Mouse (Mus musculus) hindbrain, embryonic 14.5 days (tissue): ENCODE data around the gene Maff. TPM values are rescaled to one million over a fixed set of nuclear protein-coding genes. Genes with fewer than 3 reads are reported as not detected.

Experiments used
- ATAC-seq: fragments of 200-750 bp; cut with Nextera tagmentation; 2 replicates; pipeline ENCODE4 v1.8.0; 2017; ENCODE audit warnings: moderate number of reproducible peaks, mild to moderate bottlenecking, moderate TSS enrichment, moderate library complexity; ENCODE audit not compliant: low FRiP score
- DNase-seq: peaks from one replicate; pipeline ENCODE4 v3.0.0-alpha.2; 2015; ENCODE audit warnings: low spot score
- H3K27ac ChIP-seq: fragments of 300-500 bp; sonication (generic); 2 replicates; pipeline ENCODE4 v1.5.1; 2014; ENCODE audit warnings: mild to moderate bottlenecking, moderate library complexity
- H3K27me3 ChIP-seq: fragments of 300-500 bp; sonication (generic); 2 replicates; pipeline ENCODE4 v1.6.1; 2014; ENCODE audit warnings: mild to moderate bottlenecking, low read length, mixed read lengths; ENCODE audit not compliant: control insufficient read depth, insufficient read depth
- H3K36me3 ChIP-seq: fragments of 300-500 bp; sonication (generic); replicated peaks from 2 replicates; pipeline ENCODE4 v1.6.1; 2014; ENCODE audit not compliant: control insufficient read depth, insufficient read depth
- H3K4me1 ChIP-seq: fragments of 300-500 bp; sonication (generic); replicated peaks from 2 replicates; pipeline ENCODE4 v1.6.1; 2014; ENCODE audit warnings: antibody characterized with exemption, low read length, mixed read lengths; ENCODE audit not compliant: control insufficient read depth, insufficient read depth
- H3K4me2 ChIP-seq: fragments of 300-500 bp; sonication (generic); replicated peaks from 2 replicates; pipeline ENCODE4 v1.6.1; 2014; ENCODE audit warnings: mild to moderate bottlenecking, moderate library complexity
- H3K4me3 ChIP-seq: fragments of 300-500 bp; sonication (generic); replicated peaks from 2 replicates; pipeline ENCODE4 v1.5.1; 2014; ENCODE audit warnings: mild to moderate bottlenecking, low read length
- H3K9ac ChIP-seq: fragments of 300-500 bp; sonication (generic); 2 replicates; pipeline ENCODE4 v1.6.1; 2014
- H3K9me3 ChIP-seq: fragments of 300-500 bp; sonication (generic); 2 replicates; pipeline ENCODE4 v1.6.1; 2016; ENCODE audit warnings: low read length; ENCODE audit not compliant: control insufficient read depth
- WGBS: fragments of 180-500 bp; shearing (Covaris S2); extraction: QIAGEN DNeasy Blood & Tissue Kit; methylation state at CpG from one replicate; pipeline ENCODE4 v1.1.7; 2014; 5-methylcytosine and 5-hydroxymethylcytosine counted together
- polyA plus RNA-seq: library from polyadenylated mRNA; unstranded; fragments of >200 nt; fragmentation: Nextera tagmentation; extraction: Ambion mirVana; gene quantifications from 2 replicates; pipeline ENCODE4 v1.2.1, GENCODE M21; 2014

Gene Maff
- 1.1 TPM in 2 replicates for polyA plus RNA-seq

GRCm38 (mm10) chr15:79346051-79346793 lies at the start of gene Maff:
Maff (plus strand) TSS chr15:79346621.
- Histone ChIP-seq H3K4me3 (peak within 1 kb of the TSS; percentile 80), H3K4me2 (peak within 1 kb of the TSS; percentile 96), H3K27me3 (0 out of 2 replicates have a peak, but pooled peaks cover 3% of the 10 kb centered on the region), H3K36me3 (no peaks in the 10 kb centered on the region), H3K9ac (peak within 1 kb of the TSS; percentile 84), H3K9me3 (no peaks in the 10 kb centered on the region), H3K4me1 (0 out of 2 replicates have a peak, but pooled peaks cover 5% of the 10 kb centered on the region), H3K27ac (peak within 1 kb of the TSS; percentile 74)
- 58% methylated on average over 8 of the region's 8 CpGs for WGBS
- DNase-seq (no peak), ATAC-seq (no peak)

GRCm38 (mm10) chr15:79298553-79298952 lies 47.9 kb upstream of the Maff start:
- Histone ChIP-seq H3K4me3 (no peak overlapping the region), H3K4me1 (no peaks in the 10 kb centered on the region), H3K9me3 (no peaks in the 10 kb centered on the region), H3K36me3 (peaks cover 3% of the 10 kb centered on the region; the same call in 1 of the 2 replicates), H3K27me3 (no peaks in the 10 kb centered on the region), H3K9ac (no peak overlapping the region), H3K27ac (no peak overlapping the region), H3K4me2 (no peak overlapping the region)
- no peak for ATAC-seq
- DNase-seq, result no peak
- 91% methylated on average over 6 of the region's 6 CpGs for WGBS

- WGBS, result 82% methylated on average over 2 of the region's 2 CpGs
- Histone ChIP-seq H3K4me3 (no peak overlapping the region), H3K9ac (no peak overlapping the region), H3K9me3 (no peaks in the 10 kb centered on the region), H3K27ac (no peak overlapping the region), H3K36me3 (peaks cover 3% of the 10 kb centered on the region; the same call in 1 of the 2 replicates), H3K27me3 (no peaks in the 10 kb centered on the region), H3K4me2 (no peak overlapping the region), H3K4me1 (no peaks in the 10 kb centered on the region)
- ATAC-seq, result no peak
- no peak for DNase-seq
Observed at GRCm38 (mm10) chr15:79299563-79300155, 46.8 kb upstream of the Maff start.

GRCm38 (mm10) chr15:79303725-79304124 lies 42.7 kb upstream of the Maff start:
- H3K27me3 ChIP-seq, result no peaks in the 10 kb centered on the region
- no peaks in the 10 kb centered on the region for H3K4me1 ChIP-seq
- H3K9me3 ChIP-seq, result no peaks in the 10 kb centered on the region
- H3K4me3 ChIP-seq, result no peak overlapping the region
- DNase-seq (no peak), ATAC-seq (no peak)
- no peak overlapping the region for H3K4me2 ChIP-seq
- H3K9ac ChIP-seq, result no peak overlapping the region
- no peak overlapping the region for H3K27ac ChIP-seq
- WGBS, result 87% methylated on average over 8 of the region's 8 CpGs
- H3K36me3 ChIP-seq, result peaks cover 13% of the 10 kb centered on the region; the same call in 1 of the 2 replicates

GRCm38 (mm10) chr15:79304832-79305231 lies 41.6 kb upstream of the Maff start:
- Histone ChIP-seq H3K27me3 (no peaks in the 10 kb centered on the region), H3K9ac (no peak overlapping the region), H3K4me1 (no peaks in the 10 kb centered on the region), H3K36me3 (peaks cover 13% of the 10 kb centered on the region; the same call in 1 of the 2 replicates), H3K27ac (no peak overlapping the region), H3K4me2 (no peak overlapping the region), H3K9me3 (no peaks in the 10 kb centered on the region), H3K4me3 (no peak overlapping the region)
- DNase-seq, result no peak
- no peak for ATAC-seq
- WGBS, result 62% methylated on average over 5 of the region's 5 CpGs

GRCm38 (mm10) chr15:79306043-79306637 lies 40.3 kb upstream of the Maff start:
- H3K9me3 ChIP-seq, result no peaks in the 10 kb centered on the region
- H3K27me3 ChIP-seq, result no peaks in the 10 kb centered on the region
- no peaks in the 10 kb centered on the region for H3K4me1 ChIP-seq
- WGBS, result 74% methylated on average over 23 of the region's 23 CpGs
- no peak overlapping the region for H3K4me2 ChIP-seq
- peaks cover 18% of the 10 kb centered on the region; the same call in 1 of the 2 replicates for H3K36me3 ChIP-seq
- DNase-seq (no peak), ATAC-seq (no peak)
- H3K4me3 ChIP-seq, result no peak overlapping the region
- no peak overlapping the region for H3K9ac ChIP-seq
- no peak overlapping the region for H3K27ac ChIP-seq

GRCm38 (mm10) chr15:79307861-79308260 lies 38.6 kb upstream of the Maff start:
- no peak for ATAC-seq
- Histone ChIP-seq H3K27me3 (no peaks in the 10 kb centered on the region), H3K4me3 (no peak overlapping the region), H3K4me1 (no peaks in the 10 kb centered on the region), H3K4me2 (no peak overlapping the region), H3K36me3 (0 out of 2 replicates have a peak, but pooled peaks cover 26% of the 10 kb centered on the region), H3K9me3 (no peaks in the 10 kb centered on the region), H3K9ac (no peak overlapping the region), H3K27ac (no peak overlapping the region)
- no peak for DNase-seq
- 77% methylated on average over 4 of the region's 4 CpGs for WGBS

- WGBS, result 78% methylated on average over 8 of the region's 8 CpGs
- H3K4me1 ChIP-seq, result no peaks in the 10 kb centered on the region
- no peaks in the 10 kb centered on the region for H3K9me3 ChIP-seq
- H3K4me2 ChIP-seq, result no peak overlapping the region
- DNase-seq (no peak), ATAC-seq (no peak)
- no peak overlapping the region for H3K9ac ChIP-seq
- no peak overlapping the region for H3K4me3 ChIP-seq
- H3K27ac ChIP-seq, result no peak overlapping the region
- no peaks in the 10 kb centered on the region for H3K27me3 ChIP-seq
- 0 out of 2 replicates have a peak, but pooled peaks cover 15% of the 10 kb centered on the region for H3K36me3 ChIP-seq
Observed at GRCm38 (mm10) chr15:79313848-79314369, 32.5 kb upstream of the Maff start.

GRCm38 (mm10) chr15:79321733-79322190 lies 24.7 kb upstream of the Maff start:
- Histone ChIP-seq H3K4me1 (peaks cover 21% of the 10 kb centered on the region), H3K9me3 (no peaks in the 10 kb centered on the region), H3K27me3 (no peaks in the 10 kb centered on the region), H3K36me3 (no peaks in the 10 kb centered on the region), H3K4me2 (no peak overlapping the region), H3K4me3 (no peak overlapping the region), H3K27ac (no peak overlapping the region), H3K9ac (no peak overlapping the region)
- WGBS, result 87% methylated on average over 5 of the region's 5 CpGs
- no peak for DNase-seq
- ATAC-seq, result no peak
